ENCODE assay signal across 8 mouse cellular contexts in genomic region chr13:96388042-96388888, GRCm38 (mm10). TPM values are rescaled to one million over a fixed set of nuclear protein-coding genes. Genes with fewer than 3 reads are reported as not detected.
DNase-seq lines count a peak whose midpoint lies in the region; ATAC-seq and TF ChIP-seq lines count a peak whose summit lies in the region.

Poc5 (plus strand) TSS chr13:96388294.

- peak; percentile 99 for DNase-seq in MN1 (ENCODE audit: low spot score)
- peak; percentile 99 for DNase-seq in cerebellum, adult 9-10 months
- DNase-seq in hindbrain, embryonic 10.5 days (ENCODE audit: low spot score), result peak; percentile 100
- DNase-seq in layer of hippocampus, adult 9-11 months, result peak; percentile 98
- DNase-seq in lung, postnatal 0 days (ENCODE audit: low spot score), result peak; percentile 99
- peak; percentile 100 for DNase-seq in ovary, postnatal 14 days (ENCODE audit: low spot score)
- peak; percentile 98 for DNase-seq in thymus, postnatal 14 days

- H3K27ac ChIP-seq in hindbrain, embryonic 10.5 days, result peak within 1 kb of the TSS; percentile 90
- H3K27ac ChIP-seq in lung, postnatal 0 days (ENCODE audit: low read length), result peak within 1 kb of the TSS; percentile 62

- peak within 1 kb of the TSS; percentile 43 for H3K9ac ChIP-seq in lung, postnatal 0 days (replicated peaks; ENCODE audit: low read depth)

- TF ChIP-seq EP300 in lung, postnatal 0 days (IDR thresholded peaks at IDR 0.05), result peak; percentile 95

- ATAC-seq in frontal cortex, adult (ENCODE audit: low TSS enrichment), result peak; percentile 99
- peak; percentile 100 for ATAC-seq in lung, postnatal 0 days

- H3K4me2 ChIP-seq in lung, postnatal 0 days (replicated peaks; ENCODE audit: low read depth, low read length), result peak within 1 kb of the TSS; percentile 69

- H3K27me3 ChIP-seq in hindbrain, embryonic 10.5 days (ENCODE audit: insufficient read depth, poor library complexity, severe bottlenecking), result no peaks in the 10 kb centered on the region
- H3K27me3 ChIP-seq in lung, postnatal 0 days (replicated peaks; ENCODE audit: insufficient read depth, low read length), result no peaks in the 10 kb centered on the region

- peaks cover 12% of the 10 kb centered on the region for H3K4me1 ChIP-seq in hindbrain, embryonic 10.5 days (replicated peaks)
- peaks cover 8% of the 10 kb centered on the region for H3K4me1 ChIP-seq in lung, postnatal 0 days (ENCODE audit: insufficient read depth, low read depth, low read length)

- peak; percentile 21; the same call in 1 of the 2 replicates for TF ChIP-seq CTCF in lung, postnatal 0 days (IDR thresholded peaks at IDR 0.05)

- under 1% methylated on average over 44 of the region's 44 CpGs for WGBS in hindbrain, embryonic 10.5 days
- under 1% methylated on average over 44 of the region's 44 CpGs for WGBS in lung, postnatal 0 days

- H3K4me3 ChIP-seq in hindbrain, embryonic 10.5 days, result peak within 1 kb of the TSS; percentile 84
- peak within 1 kb of the TSS; percentile 49 for H3K4me3 ChIP-seq in lung, postnatal 0 days (ENCODE audit: low read depth, low read length)

- peaks cover 34% of the 10 kb centered on the region for H3K36me3 ChIP-seq in hindbrain, embryonic 10.5 days
- H3K36me3 ChIP-seq in lung, postnatal 0 days (ENCODE audit: insufficient read depth, low read length), result peaks cover 8% of the 10 kb centered on the region; the same call in 1 of the 2 replicates

- no peaks in the 10 kb centered on the region for H3K9me3 ChIP-seq in hindbrain, embryonic 10.5 days
- no peaks in the 10 kb centered on the region for H3K9me3 ChIP-seq in lung, postnatal 0 days (ENCODE audit: low read length)

RNA-seq across cellular contexts. Expression of gene Poc5, which starts in this region (rescaled TPM):
- 17.3 and 18.8 TPM in 2 replicates for polyA plus RNA-seq in hindbrain, embryonic 10.5 days (2016; fragmentation: Nextera tagmentation; extraction: Ambion mirVana)
- 9.2 and 13.4 TPM in 2 replicates for polyA plus RNA-seq in lung, postnatal 0 days (2015; fragmentation: Nextera tagmentation; extraction: Ambion mirVana)

Comparison
In these comparisons a context has a peak if more than half of its experiments do, and no peak if none do; other contexts are left out.
1. Peak in every context shown above with its lines: DNase-seq, ATAC-seq, H3K4me3 ChIP-seq and H3K27ac ChIP-seq.